Mouse (Mus musculus) megakaryocyte progenitor cell, adult 5-6 weeks (primary cell): ENCODE results near the gene Zfp870. TPM values are rescaled to one million over a fixed set of nuclear protein-coding genes. Genes with fewer than 3 reads are reported as not detected.
A peak's percentile ranks its signal among the peaks of the same experiment; 100 is the strongest.

ENCODE experiments used
- ATAC-seq: replicated peaks from 2 replicates; pipeline ENCODE4 v1.8.0; 2016; ENCODE audit warnings: mild to moderate bottlenecking, moderate TSS enrichment, inconsistent platforms; ENCODE audit not compliant: poor library complexity
- total RNA-seq, 2 experiments: library from RNA; stranded (forward) in 1 of 2; stranded (reverse) in 1 of 2; fragments of 157-497, 149-512 nt in 1 of 2; fragments of 200-1000 nt in 1 of 2; gene quantifications; 2 replicates each; pipeline versions ENCODE4 v1.2.3 to v1.2.4; 2015 to 2017

Gene Zfp870
- 3.6 and 4.1 TPM in 2 replicates for total RNA-seq (2015)
- total RNA-seq (2017): 2.0 and 2.8 TPM in 2 replicates

DNA sequence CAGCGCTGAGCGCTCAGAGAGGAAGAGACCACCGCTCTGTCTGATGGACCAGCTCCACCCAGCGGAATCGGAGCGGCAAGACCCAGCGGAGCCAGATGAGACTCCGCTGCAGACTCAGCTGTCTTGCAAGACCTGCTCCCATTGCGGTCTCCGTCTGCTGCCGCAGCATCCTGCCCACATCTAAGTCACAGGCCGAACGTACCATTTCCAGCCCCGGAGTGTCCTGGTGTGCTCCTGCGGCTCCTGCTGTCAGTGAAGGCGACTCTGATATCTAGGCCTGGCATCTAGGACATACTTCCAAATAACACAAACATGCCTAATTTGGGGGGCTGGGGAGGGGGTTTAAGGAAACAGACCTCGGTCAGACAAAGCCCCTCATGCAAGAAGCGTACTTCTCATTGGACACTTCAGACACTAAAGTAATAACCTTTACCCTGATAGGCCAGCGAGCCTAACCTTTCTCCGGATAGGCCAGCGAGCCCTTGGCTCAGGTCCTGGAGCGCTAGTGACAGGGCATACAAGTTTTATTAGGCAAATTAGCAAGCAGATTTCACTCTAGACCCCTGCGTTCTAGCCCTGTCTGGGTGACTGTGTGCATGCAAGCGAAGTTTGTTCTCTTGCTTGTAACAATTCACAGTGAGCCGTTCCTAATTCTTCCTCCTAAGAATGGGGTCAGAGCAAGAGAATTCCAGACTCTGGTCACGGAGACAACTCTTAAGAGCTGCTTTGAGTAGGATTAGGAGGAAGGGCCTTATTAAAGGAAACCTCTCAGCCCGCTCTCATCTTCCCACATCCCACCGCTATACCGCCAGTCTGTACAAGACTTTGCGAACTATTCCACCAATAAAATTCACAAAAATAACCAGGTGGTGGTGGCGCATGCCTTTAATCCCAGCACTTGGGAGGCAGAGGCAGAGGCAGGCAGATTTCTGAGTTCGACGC is at the start of gene Zfp870:
Zfp870 (minus strand) TSS at position 404 of the 942 bp plus-strand sequence.
- ATAC-seq: peak; percentile 98

DNA sequence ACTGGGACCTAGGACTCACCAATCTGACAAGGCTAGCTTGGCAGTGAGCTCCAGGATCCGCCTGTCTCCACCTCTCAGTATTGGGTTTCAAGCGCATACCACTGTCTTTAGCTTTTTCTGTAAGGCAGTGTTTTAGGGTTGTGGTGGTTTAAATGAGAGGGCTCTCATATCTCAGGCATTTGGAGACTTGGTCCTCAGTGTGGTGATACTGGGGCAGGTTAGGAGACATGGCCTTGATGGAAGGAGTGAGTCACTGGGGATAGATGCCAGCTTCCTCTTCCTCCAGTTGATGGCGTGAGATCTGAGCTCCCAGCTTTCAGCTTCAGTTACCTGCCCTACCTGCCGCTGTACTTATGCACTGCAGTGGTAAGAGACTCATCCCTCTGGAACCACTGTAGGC is 48.4 kb upstream of the Zfp870 start:
- no peak for ATAC-seq

DNA sequence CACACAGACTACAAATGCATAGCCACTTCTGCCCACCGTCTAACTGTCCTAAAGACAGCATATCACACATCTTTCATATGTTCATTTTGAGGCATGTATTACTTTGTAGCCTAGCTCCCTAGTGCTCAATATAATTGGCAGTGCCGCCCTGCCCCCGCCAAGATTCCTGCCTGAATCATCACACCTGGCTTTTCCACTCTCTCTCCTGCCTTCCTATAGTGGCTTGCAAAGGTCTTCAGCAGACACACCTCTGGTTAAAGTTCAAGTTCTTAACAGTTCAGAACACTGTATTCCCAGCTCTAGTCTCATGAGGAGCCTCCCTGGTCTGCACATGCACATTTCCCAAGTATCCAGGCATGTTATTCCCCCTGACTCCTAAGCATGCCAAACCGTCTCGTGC is 36.4 kb upstream of the Zfp870 start:
- no peak for ATAC-seq

DNA sequence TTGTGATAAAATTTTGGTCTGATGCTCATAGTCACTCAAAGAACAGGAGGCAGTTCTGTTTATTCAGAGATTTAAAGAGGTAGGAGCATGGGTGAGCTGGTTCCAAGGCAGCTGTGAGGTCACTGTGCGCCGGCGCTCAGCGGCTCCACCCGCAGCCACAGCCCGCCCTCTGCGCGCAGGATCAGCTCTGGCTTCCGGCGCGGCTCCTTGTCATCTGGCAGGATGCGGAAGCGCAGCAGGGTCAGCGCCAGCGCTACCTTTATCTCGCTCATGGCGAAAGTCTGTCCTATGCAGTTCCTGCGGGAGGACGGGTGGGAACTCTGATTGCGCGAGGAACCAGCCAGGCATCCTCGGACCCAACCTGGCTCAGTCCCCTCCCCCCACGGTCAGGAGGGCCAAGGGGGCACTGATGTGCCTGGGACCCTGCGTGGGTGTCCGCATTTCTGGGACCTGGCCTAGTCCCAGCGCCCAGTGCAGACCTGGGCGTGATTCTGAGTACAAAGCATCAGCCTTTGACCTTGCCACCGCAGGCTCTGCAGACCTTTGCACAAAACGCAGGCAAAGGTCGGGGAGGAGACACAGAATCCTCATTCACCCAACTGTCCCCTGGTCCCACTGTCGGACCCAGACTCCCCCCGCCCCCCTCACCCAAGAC is 33.3 kb upstream of the Zfp870 start:
- ATAC-seq: peak; percentile 98

DNA sequence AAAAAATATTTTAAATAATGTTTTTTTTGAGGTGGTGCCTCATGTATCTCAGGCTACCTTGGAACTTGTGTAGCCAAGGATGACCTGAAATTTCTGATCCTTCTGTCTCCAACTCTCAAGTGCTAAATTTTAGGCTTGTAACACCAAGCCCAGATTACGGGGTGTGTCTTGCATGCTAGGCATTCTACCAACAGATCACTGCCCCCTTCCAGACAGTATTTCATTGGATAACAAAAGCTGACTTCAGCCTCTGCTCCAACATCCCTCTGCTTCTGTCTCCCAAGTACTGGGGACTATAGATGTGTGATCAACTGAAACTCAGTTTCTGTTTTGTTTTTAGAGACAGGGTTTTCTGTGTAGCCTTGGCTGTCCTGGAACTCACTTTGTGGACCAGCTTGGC is 32.2 kb upstream of the Zfp870 start:
- ATAC-seq: no peak

DNA sequence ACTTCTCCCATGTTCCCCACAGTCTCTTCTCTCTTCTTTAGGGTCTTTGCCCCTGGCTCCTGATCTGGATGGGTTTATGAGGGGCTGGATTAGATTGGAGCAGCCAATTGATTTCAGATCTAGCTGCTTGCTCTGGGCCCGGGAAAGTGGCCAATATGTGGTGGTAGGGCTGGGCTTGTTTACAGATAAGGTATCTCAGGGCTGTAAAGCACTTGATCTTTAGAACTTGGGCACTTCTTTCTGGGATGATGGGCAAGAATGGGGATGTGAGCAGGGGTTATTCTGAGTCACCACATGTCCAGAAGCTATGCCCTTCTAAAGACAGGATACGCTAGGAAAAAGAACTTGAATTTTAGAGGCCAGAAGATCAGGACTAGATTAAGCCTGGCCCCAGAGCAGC is 27.7 kb upstream of the Zfp870 start:
- ATAC-seq: no peak

DNA sequence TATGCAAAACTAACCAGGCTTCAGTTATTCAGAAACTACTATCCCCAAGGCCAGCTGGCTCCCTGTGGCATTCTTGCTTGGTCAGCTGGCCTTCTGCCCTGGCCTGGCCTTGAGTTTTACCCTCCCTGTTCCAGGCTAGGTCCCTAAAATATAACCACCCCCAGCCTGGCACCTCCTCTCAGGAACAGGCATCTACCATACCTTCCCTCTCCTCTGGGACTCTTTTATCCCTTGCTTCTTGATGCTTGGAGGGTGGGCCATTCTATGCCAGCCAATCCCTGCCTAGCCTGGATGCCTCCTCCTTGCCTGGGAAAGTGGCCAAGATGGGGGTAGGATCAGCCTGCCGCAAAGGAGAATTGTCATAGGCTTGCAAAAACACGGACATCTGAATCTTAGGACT is 25.7 kb upstream of the Zfp870 start, which contains the start of gene Cyp4f14:
Cyp4f14 (minus strand) TSS at position 212 of the 400 bp plus-strand sequence.
- ATAC-seq: no peak

DNA sequence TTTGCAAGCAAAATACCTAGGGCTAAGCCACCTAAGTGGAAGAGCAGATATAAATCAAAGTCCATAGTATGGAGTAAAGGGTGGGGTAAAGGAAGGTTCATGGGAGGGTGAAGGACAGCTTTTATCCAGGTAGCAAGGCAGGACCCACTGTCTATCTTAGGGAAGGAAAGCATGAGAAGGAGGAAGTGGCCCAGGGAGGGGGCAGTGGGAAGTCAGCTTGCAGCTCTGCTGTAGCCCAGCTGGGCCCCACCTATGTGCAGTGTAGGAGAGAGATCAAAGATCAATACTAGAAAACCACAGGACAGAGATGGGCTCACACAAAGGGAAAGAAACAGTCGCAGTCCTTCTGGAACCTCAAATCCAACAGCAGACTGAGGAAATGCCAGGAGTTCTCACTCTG is 24.6 kb upstream of the Zfp870 start:
- no peak for ATAC-seq

DNA sequence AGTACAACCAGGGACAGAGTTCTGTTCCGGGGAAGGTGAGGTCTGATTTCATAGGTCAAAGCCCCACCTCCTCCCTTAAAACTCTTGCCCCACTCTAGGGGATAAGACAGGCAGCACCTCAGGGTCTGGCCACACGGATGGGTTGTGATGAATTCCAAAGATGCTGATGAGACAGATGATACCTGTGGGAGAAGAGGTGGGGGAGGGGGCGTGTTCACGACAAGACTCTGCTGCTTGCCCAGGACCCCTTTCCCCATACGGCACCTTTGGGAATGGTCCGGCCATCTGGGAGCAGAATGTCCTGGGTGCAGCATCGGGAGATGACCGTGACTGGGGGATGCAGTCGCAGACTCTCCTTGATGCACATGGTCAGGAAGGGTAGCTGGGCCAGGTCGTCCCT is 14.7 kb upstream of the Zfp870 start:
- no peak for ATAC-seq

DNA sequence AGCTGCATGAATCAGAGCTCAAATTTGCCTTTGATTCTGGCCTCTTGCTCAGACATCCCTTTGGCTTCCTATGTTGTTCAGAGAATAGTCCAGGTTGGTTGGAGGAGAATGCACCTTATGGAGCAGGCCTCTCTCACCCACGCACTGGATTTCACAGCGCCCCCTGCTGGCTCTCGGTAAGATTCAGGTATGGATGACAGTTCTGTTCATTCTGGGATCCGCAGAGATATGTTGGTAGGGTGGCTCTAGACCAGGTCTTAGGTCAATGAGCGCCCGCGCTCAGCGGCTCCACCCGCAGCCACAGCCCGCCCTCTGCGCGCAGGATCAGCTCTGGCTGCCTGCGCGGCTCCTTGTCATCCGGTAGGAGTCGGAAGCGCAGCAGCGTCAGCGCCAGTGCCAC is 13.8 kb upstream of the Zfp870 start:
- ATAC-seq: peak; percentile 73

DNA sequence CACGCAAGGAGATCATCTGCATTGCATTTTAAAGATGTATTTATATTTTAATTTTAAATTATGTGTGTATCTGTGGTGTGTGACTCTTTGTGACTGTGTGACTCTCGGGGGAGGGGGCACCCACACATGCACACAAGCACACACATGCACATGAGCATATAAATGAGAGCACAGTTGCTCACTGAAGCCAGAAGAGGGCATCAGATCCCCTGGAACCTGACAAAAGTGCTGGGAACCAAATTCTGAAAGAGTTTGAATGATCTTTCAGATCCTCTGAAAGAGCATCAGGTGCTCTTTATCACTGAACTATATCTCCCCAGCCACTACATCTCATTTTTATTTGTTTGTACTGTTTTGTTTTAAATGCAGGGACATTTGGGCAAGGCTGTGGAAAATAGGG is 13.0 kb upstream of the Zfp870 start:
- peak; percentile 66 for ATAC-seq

DNA sequence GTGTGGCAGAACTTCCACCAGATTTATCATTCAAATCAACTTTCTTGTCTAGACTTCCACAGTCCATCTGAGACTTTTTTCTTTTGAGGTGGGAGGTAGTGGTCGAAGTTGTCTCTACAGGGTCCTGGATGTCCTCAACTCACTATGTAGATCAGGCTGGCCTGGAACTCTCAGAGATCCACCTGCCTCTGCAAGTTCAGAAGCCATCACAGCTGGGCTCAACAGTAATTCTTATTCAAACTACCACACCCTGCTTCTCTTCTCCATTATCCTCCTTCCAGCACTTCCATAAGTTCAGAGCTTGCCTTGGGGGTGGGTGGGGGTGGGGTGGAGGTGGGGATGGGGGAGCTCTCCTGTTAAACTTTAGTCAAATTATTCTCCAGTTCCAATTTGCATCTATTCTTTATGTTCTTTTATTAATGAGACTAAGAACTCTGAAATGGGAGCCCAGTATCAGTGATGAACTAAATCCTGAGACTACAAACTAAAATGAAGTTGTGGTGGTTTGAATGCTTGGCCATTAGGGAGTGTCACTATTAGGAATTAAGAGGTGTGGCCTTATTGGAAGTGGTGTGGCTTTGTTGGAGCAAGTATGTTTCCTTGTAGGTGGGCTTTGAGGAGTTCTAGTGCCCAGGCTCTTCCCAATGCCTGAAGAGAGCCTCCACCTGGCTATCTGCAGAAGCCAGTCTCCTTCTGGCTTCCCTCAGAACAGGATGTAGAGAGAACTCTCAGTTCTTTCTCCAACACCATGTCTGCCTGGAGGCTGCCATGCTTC is 10.5 kb upstream of the Zfp870 start:
- ATAC-seq: no peak

DNA sequence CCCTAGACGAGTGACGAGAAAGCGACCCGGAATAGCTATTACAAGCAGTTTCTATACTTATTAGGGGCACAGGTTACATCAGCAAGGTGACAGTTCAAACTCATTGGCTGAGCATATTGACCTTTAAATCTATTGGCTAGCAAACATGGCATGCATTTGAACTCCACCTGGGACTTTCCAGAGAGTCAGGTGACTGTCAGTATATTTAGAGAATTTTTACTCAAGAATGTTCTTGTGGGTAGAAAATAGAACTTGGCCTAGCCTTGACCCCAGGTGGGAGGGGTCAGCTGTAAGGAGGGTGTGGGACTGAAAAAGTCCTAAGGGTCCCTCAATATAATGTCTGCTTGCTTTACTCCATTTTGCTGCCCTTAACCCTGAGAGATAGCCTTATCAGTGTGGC is 4.0 kb upstream of the Zfp870 start:
- ATAC-seq: no peak

DNA sequence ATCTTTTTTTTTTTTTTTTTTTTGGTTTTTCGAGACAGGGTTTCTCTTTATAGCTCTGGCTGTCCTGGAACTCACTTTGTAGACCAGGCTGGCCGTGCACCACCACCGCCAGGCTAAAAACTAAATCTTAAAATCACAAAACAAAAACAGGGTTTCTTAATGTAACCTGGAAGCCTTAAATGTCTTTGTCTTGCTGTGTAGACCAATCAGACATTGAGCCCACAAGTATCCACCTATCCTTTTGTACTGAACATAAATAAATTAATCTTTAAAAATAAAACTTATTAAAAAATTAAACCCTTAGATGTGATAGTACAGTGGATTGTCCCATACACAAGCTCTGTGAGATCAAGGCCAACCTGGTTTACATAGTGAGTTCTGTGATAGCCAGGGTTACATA is 2.5 kb upstream of the Zfp870 start:
- ATAC-seq: no peak

DNA sequence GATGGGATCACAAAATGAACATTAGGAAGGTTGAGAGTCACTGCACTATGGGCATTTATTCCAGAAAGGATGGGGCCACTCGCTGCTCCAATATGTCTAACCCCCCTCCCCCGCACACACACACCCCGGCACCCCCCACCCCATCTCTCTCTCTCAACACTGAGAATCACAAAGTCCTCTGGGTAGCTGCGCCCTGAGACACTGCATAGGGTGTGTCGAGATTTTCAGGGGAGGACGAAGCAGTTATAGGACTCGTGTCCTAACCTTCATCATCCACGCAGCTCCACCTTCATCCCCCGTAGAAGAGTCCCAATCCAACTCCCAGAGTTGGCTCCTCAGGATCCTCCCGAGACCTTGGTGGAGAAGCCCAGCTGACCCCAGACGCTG is 597 bp downstream of the Zfp870 start:
- ATAC-seq: peak; percentile 10; the same call in 1 of the 2 replicates

DNA sequence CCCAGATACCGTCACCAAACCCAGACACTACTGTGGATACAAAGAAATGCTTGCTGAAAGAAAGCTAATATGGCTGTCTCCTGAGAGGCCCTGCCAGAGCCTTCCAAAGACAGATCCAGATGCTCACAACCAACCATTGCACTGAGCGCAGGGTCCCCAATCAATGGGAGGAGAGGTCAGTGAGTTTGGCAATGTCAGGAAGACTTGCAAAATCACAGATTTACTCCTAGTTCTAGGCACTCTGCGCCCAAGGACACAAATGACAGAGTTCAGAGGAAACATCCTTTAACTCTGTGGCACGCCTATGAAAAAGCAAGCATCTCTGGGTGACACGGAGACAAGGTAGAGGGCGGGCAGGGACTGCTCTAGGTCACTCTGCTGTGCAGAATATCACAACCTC is 1.8 kb downstream of the Zfp870 start:
- ATAC-seq: no peak

DNA sequence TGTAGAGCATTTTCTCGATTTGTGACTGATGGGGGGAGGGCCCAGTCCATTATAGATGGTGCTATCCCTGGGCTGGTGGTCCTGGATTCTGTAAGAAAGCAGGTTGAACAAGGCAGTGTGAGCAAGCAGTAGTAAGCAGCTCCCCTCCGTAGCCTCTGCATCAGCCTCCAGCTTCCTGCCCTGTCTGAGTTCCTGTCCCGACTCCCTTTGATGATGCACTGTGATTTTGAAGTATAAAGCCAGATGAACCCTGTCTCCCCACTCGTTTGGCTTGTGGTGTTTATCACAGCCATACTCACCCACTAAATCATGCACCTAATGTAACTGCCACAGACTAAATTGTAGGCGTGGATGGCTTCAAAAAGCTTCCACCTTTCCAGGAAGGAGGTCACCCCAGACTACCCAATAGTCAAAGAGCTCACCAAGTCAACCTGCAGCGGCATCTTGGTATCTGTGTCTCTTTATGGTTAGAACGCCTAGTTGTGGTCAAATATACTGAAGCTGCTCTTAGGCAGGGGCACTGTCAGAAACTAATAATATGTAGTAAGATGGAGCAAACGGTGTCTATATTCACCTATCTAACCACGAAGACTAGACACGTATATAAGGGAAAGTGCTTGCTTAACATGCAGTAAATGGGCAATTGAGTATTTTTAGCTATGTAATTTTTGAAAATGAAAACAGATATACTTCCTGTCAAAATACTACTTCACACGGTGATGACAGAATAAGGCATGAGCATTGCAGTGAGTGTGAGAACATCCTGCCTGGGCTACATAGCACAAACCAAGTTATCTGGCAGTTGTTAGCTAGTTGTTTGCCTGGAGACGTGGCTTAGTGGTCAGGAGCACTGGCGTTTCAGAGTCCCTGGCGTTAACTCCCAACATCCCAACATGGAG is 10.9 kb downstream of the Zfp870 start:
- ATAC-seq: no peak

DNA sequence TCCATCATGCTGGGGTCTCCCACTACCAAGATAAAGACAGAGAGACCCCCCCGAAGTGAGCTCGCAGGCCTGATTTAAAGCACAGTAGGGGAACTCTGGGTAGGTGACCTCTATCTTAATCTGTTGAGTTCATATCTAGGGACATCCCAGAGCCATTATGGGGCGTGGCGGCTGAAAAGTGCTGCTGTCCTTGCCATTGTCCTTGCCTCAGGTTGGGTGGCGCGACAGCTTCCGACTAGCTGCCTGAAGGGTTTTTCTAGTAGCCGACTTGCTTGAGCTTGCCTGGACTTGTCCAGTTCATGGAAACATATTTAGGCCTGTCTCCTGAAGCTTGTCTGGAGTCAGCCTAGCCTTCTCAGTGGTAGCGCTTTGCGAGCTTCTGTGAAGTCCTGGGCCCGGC is 12.7 kb downstream of the Zfp870 start:
- no peak for ATAC-seq

DNA sequence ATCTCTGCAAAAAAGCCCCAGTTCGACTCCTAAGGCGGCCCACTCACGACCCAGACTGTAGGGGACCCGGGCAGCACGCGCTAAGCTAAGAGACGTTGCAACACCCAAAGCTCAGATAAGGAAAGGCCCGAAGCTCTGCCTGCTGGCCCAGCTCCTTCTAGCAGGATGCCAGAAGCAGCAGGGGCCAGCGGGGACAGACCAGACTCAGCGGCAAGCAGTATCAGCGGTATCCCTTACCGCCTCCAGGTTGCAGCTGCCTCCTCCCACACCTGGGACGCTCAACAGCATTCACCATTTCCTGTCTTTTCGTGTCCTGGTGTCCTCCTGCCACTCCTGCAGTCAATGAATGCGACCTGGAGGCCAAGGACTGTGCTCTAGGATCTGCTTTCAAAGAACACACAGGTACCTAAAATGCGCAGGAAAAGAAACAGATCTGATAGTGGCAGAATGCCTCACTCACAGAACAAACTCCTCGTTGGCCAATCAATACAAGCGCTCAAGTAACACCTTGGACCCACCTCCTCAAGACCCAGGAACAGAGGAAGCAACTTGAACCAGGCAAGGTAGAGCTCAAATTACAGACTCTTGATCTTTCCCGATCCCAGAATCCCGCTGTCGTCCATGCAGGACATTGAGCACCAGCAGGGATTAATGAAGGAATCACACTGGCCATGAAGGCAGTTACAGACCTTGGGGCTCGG is 13.8 kb downstream of the Zfp870 start:
- ATAC-seq: no peak

DNA sequence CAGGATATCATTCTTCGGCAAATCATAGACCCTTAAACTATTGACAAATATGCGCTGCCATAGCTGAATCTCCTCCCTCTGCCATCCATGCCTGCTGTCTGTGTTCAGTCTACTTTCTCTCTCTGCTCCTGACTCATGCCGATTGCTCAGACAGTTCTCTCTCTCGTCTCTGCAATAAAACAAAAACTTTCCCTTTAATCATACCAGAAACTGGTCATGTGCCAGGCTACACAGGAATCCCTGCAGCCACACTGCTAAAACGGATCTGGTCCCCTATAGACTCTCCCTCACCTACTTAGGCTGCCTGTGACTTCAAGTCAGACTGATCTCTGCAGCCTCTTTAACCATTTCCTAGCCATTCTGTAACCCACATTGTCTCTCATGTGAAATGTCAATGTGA is 18.7 kb downstream of the Zfp870 start:
- ATAC-seq: no peak
